Mouse (Mus musculus) right cerebral cortex, adult 18-20 months (tissue): Measurements from ENCODE around the gene Hectd4.
A peak's percentile ranks its signal among the peaks of the same experiment; 100 is the strongest.
"Not testable (repeated sequence)": the region's sequence is repeated elsewhere in the genome, so short reads cannot be mapped to it uniquely, and the experiment has no call there.

Experiments used
- DNase-seq: peaks from one replicate; pipeline ENCODE4 v3.0.0; 2022; ENCODE audit warnings: mixed read lengths

The Hectd4 gene

GRCm38 (mm10) chr5:121219980-121220731, at the start of gene Hectd4:
Hectd4 (plus strand) TSS chr5:121220219.
- peak; percentile 95 for DNase-seq

- DNase-seq: no peak
Observed at GRCm38 (mm10) chr5:121172835-121173234, 47.2 kb upstream of the Hectd4 start.

- no peak for DNase-seq
Observed at GRCm38 (mm10) chr5:121179077-121179857, 40.8 kb upstream of the Hectd4 start.

- DNase-seq: no peak
Observed at GRCm38 (mm10) chr5:121183269-121183668, 36.8 kb upstream of the Hectd4 start.

- DNase-seq: no peak
Observed at GRCm38 (mm10) chr5:121184375-121184774, 35.6 kb upstream of the Hectd4 start.

- peak; percentile 36 for DNase-seq
Observed at GRCm38 (mm10) chr5:121184945-121185551, 35.0 kb upstream of the Hectd4 start.

GRCm38 (mm10) chr5:121187580-121188001, 32.4 kb upstream of the Hectd4 start:
- DNase-seq: peak; percentile 63

- DNase-seq: no peak
Observed at GRCm38 (mm10) chr5:121188265-121188664, 31.8 kb upstream of the Hectd4 start.

GRCm38 (mm10) chr5:121189182-121189581, 30.8 kb upstream of the Hectd4 start:
- peak; percentile 39 for DNase-seq

- DNase-seq: no peak
Observed at GRCm38 (mm10) chr5:121190210-121190835, 29.7 kb upstream of the Hectd4 start.

- peak; percentile 85 for DNase-seq
Observed at GRCm38 (mm10) chr5:121190836-121191583, 29.0 kb upstream of the Hectd4 start, which contains the start of gene Ptpn11. Ptpn11 (minus strand) TSS chr5:121191397.

GRCm38 (mm10) chr5:121191584-121191906, 28.5 kb upstream of the Hectd4 start:
- DNase-seq: no peak

- no peak for DNase-seq
Observed at GRCm38 (mm10) chr5:121194173-121194572, 25.8 kb upstream of the Hectd4 start.

GRCm38 (mm10) chr5:121196764-121197163, 23.3 kb upstream of the Hectd4 start:
- no peak for DNase-seq

- no peak for DNase-seq
Observed at GRCm38 (mm10) chr5:121197337-121197736, 22.7 kb upstream of the Hectd4 start.

GRCm38 (mm10) chr5:121198376-121198775, 21.6 kb upstream of the Hectd4 start:
- DNase-seq: no peak

GRCm38 (mm10) chr5:121201739-121202138, 18.3 kb upstream of the Hectd4 start:
- no peak for DNase-seq

- no peak for DNase-seq
Observed at GRCm38 (mm10) chr5:121202467-121202866, 17.6 kb upstream of the Hectd4 start.

- DNase-seq: peak; percentile 87
Observed at GRCm38 (mm10) chr5:121204132-121205089, 15.6 kb upstream of the Hectd4 start, which contains the start of gene Rpl6. Rpl6 (plus strand) TSS chr5:121204481.

GRCm38 (mm10) chr5:121205537-121206130, 14.4 kb upstream of the Hectd4 start:
- not testable (repeated sequence) for DNase-seq

GRCm38 (mm10) chr5:121206540-121206939, 13.5 kb upstream of the Hectd4 start:
- DNase-seq: no peak
